Mouse (Mus musculus): ENCODE data around the gene Syde2. TPM values are rescaled to one million over a fixed set of nuclear protein-coding genes. Genes with fewer than 3 reads are reported as not detected.
"Not testable (repeated sequence)": the region's sequence is repeated elsewhere in the genome, so short reads cannot be mapped to it uniquely, and the experiment has no call there.

The Syde2 gene
- polyA plus RNA-seq, 1 experiment from 2014 or later = 0.52 TPM

GRCm38 (mm10) chr3:145951287-145952165 is 36.1 kb upstream of the Syde2 start:
- Histone ChIP-seq H3K36me3 (no peaks in the 10 kb centered on the region), H3K9me3 (no peaks in the 10 kb centered on the region), H3K4me2 (replicated peaks) (no peak overlapping the region), H3K9ac (replicated peaks) (no peak overlapping the region), H3K27ac (no peak overlapping the region), H3K4me1 (replicated peaks) (peaks cover 10% of the 10 kb centered on the region), H3K4me3 (replicated peaks) (no peak overlapping the region), H3K27me3 (peaks cover 4% of the 10 kb centered on the region; the same call in 1 of the 2 replicates)
- ATAC-seq = no peak
- 77% methylated on average over 17 of the region's 17 CpGs for WGBS

GRCm38 (mm10) chr3:145952945-145953344 is 34.7 kb upstream of the Syde2 start:
- Histone ChIP-seq H3K9ac (replicated peaks) (no peak overlapping the region), H3K27ac (no peak overlapping the region), H3K4me1 (replicated peaks) (peaks cover 10% of the 10 kb centered on the region), H3K27me3 (peaks cover 4% of the 10 kb centered on the region; the same call in 1 of the 2 replicates), H3K4me2 (replicated peaks) (no peak overlapping the region), H3K36me3 (no peaks in the 10 kb centered on the region), H3K9me3 (0 out of 2 replicates have a peak, but pooled peaks cover 2% of the 10 kb centered on the region), H3K4me3 (replicated peaks) (no peak overlapping the region)
- ATAC-seq = no peak
- WGBS = 90% methylated on average over 7 of the region's 7 CpGs

GRCm38 (mm10) chr3:145953411-145953810 is 34.3 kb upstream of the Syde2 start:
- Histone ChIP-seq H3K9ac (replicated peaks) (no peak overlapping the region), H3K4me2 (replicated peaks) (no peak overlapping the region), H3K4me1 (replicated peaks) (peaks cover 10% of the 10 kb centered on the region), H3K27me3 (peaks cover 4% of the 10 kb centered on the region; the same call in 1 of the 2 replicates), H3K27ac (no peak overlapping the region), H3K9me3 (0 out of 2 replicates have a peak, but pooled peaks cover 2% of the 10 kb centered on the region), H3K4me3 (replicated peaks) (no peak overlapping the region), H3K36me3 (no peaks in the 10 kb centered on the region)
- no peak for ATAC-seq
- 78% methylated on average over 2 of the region's 2 CpGs for WGBS

GRCm38 (mm10) chr3:145959824-145960223 is 27.8 kb upstream of the Syde2 start:
- H3K36me3 ChIP-seq = no peaks in the 10 kb centered on the region
- H3K9ac ChIP-seq (replicated peaks) = no peak overlapping the region
- 65% methylated on average over 1 of the region's 1 CpGs for WGBS
- 0 out of 2 replicates have a peak, but pooled peaks cover 2% of the 10 kb centered on the region for H3K9me3 ChIP-seq
- no peak overlapping the region for H3K4me2 ChIP-seq (replicated peaks)
- H3K4me1 ChIP-seq (replicated peaks) = peaks cover 20% of the 10 kb centered on the region
- no peak overlapping the region for H3K4me3 ChIP-seq (replicated peaks)
- peaks cover 32% of the 10 kb centered on the region for H3K27me3 ChIP-seq
- ATAC-seq = no peak
- H3K27ac ChIP-seq = no peak overlapping the region

- H3K9me3 ChIP-seq = no peaks in the 10 kb centered on the region
- no peak overlapping the region for H3K9ac ChIP-seq (replicated peaks)
- no peak for ATAC-seq
- H3K27me3 ChIP-seq = peaks cover 36% of the 10 kb centered on the region
- H3K27ac ChIP-seq = no peak overlapping the region
- H3K36me3 ChIP-seq = no peaks in the 10 kb centered on the region
- H3K4me1 ChIP-seq (replicated peaks) = peaks cover 24% of the 10 kb centered on the region
- no peak overlapping the region for H3K4me3 ChIP-seq (replicated peaks)
- 22% methylated on average over 9 of the region's 9 CpGs for WGBS
- H3K4me2 ChIP-seq (replicated peaks) = no peak overlapping the region
These were observed 25.3 kb upstream of the Syde2 start for GRCm38 (mm10) chr3:145962411-145962810.

GRCm38 (mm10) chr3:145963101-145964017 is 24.3 kb upstream of the Syde2 start:
- Histone ChIP-seq H3K4me3 (replicated peaks) (peak overlapping the region; percentile 12), H3K36me3 (no peaks in the 10 kb centered on the region), H3K4me2 (replicated peaks) (peak overlapping the region; percentile 35), H3K4me1 (replicated peaks) (peaks cover 24% of the 10 kb centered on the region), H3K27ac (peak overlapping the region; percentile 2; the same call in 1 of the 2 replicates), H3K27me3 (peaks cover 36% of the 10 kb centered on the region), H3K9ac (replicated peaks) (no peak overlapping the region), H3K9me3 (no peaks in the 10 kb centered on the region)
- 18% methylated on average over 31 of the region's 31 CpGs for WGBS
- ATAC-seq = 0 out of 2 replicates have a peak, but pooled peaks have one; percentile 19

GRCm38 (mm10) chr3:145964018-145964387 is 23.7 kb upstream of the Syde2 start:
- WGBS = 13% methylated on average over 10 of the region's 10 CpGs
- peaks cover 36% of the 10 kb centered on the region for H3K27me3 ChIP-seq
- no peaks in the 10 kb centered on the region for H3K36me3 ChIP-seq
- peak; percentile 73 for ATAC-seq
- H3K4me1 ChIP-seq (replicated peaks) = peaks cover 24% of the 10 kb centered on the region
- H3K27ac ChIP-seq = peak overlapping the region; percentile 2; the same call in 1 of the 2 replicates
- H3K4me3 ChIP-seq (replicated peaks) = peak overlapping the region; percentile 12
- no peaks in the 10 kb centered on the region for H3K9me3 ChIP-seq
- peak overlapping the region; percentile 35 for H3K4me2 ChIP-seq (replicated peaks)
- no peak overlapping the region for H3K9ac ChIP-seq (replicated peaks)

- peak overlapping the region; percentile 35 for H3K4me2 ChIP-seq (replicated peaks)
- peaks cover 36% of the 10 kb centered on the region for H3K27me3 ChIP-seq
- no peaks in the 10 kb centered on the region for H3K36me3 ChIP-seq
- peak; percentile 90 for ATAC-seq
- no peak overlapping the region for H3K27ac ChIP-seq
- peaks cover 24% of the 10 kb centered on the region for H3K4me1 ChIP-seq (replicated peaks)
- no peak overlapping the region for H3K9ac ChIP-seq (replicated peaks)
- H3K9me3 ChIP-seq = no peaks in the 10 kb centered on the region
- 10% methylated on average over 10 of the region's 10 CpGs for WGBS
- peak overlapping the region; percentile 12; the same call in 1 of the 2 replicates for H3K4me3 ChIP-seq (replicated peaks)
These were observed 23.2 kb upstream of the Syde2 start for GRCm38 (mm10) chr3:145964473-145964872.

GRCm38 (mm10) chr3:145965583-145965982 is 22.1 kb upstream of the Syde2 start:
- H3K4me2 ChIP-seq (replicated peaks); H3K36me3 ChIP-seq; H3K9me3 ChIP-seq; H3K9ac ChIP-seq (replicated peaks); H3K4me3 ChIP-seq (replicated peaks); ATAC-seq; H3K27ac ChIP-seq: not testable (repeated sequence)
- peaks cover 31% of the 10 kb centered on the region for H3K27me3 ChIP-seq
- WGBS = 87% methylated on average over 3 of the region's 3 CpGs
- H3K4me1 ChIP-seq (replicated peaks) = peaks cover 24% of the 10 kb centered on the region

GRCm38 (mm10) chr3:145966806-145967205 is 20.9 kb upstream of the Syde2 start:
- WGBS = 93% methylated on average over 5 of the region's 5 CpGs
- H3K4me2 ChIP-seq (replicated peaks) = no peak overlapping the region
- no peaks in the 10 kb centered on the region for H3K9me3 ChIP-seq
- H3K36me3 ChIP-seq = no peaks in the 10 kb centered on the region
- ATAC-seq = no peak
- no peak overlapping the region for H3K9ac ChIP-seq (replicated peaks)
- peaks cover 28% of the 10 kb centered on the region for H3K27me3 ChIP-seq
- H3K4me1 ChIP-seq (replicated peaks) = peaks cover 24% of the 10 kb centered on the region
- H3K27ac ChIP-seq = no peak overlapping the region
- no peak overlapping the region for H3K4me3 ChIP-seq (replicated peaks)

GRCm38 (mm10) chr3:145969031-145969501 is 18.6 kb upstream of the Syde2 start:
- no peak for ATAC-seq
- peaks cover 11% of the 10 kb centered on the region for H3K4me1 ChIP-seq (replicated peaks)
- no peak overlapping the region for H3K4me3 ChIP-seq (replicated peaks)
- H3K27ac ChIP-seq = no peak overlapping the region
- no peak overlapping the region for H3K4me2 ChIP-seq (replicated peaks)
- no peaks in the 10 kb centered on the region for H3K36me3 ChIP-seq
- H3K9ac ChIP-seq (replicated peaks) = no peak overlapping the region
- H3K9me3 ChIP-seq = peaks cover 7% of the 10 kb centered on the region
- H3K27me3 ChIP-seq = peaks cover 8% of the 10 kb centered on the region
- 52% methylated on average over 14 of the region's 14 CpGs for WGBS

All from midbrain, embryonic 13.5 days (tissue).